Mouse (Mus musculus): Measurements from ENCODE around the gene Naaladl2. TPM values are rescaled to one million over a fixed set of nuclear protein-coding genes. Genes with fewer than 3 reads are reported as not detected.

Naaladl2 gene
- polyA plus RNA-seq, 1 experiment, result not detected

- Histone ChIP-seq H3K36me3 (ENCODE audit: control insufficient read depth, insufficient read depth, low read length, poor library complexity, severe bottlenecking) (no peaks in the 10 kb centered on the region), H3K27ac (ENCODE audit: insufficient read depth, low read length) (no peak overlapping the region), H3K4me3 (ENCODE audit: low read depth, low read length) (no peak overlapping the region)
Measured at GRCm38 (mm10) chr3:23972747-23973667, 1171.1 kb downstream of the Naaladl2 start.

GRCm38 (mm10) chr3:23962961-23963621, 1181.0 kb downstream of the Naaladl2 start:
- no peak overlapping the region for H3K4me3 ChIP-seq (ENCODE audit: low read depth, low read length)
- H3K9me3 ChIP-seq (replicated peaks; ENCODE audit: control insufficient read depth, insufficient read depth, low read length, poor library complexity, severe bottlenecking), result no peaks in the 10 kb centered on the region
- no peaks in the 10 kb centered on the region for H3K4me1 ChIP-seq (ENCODE audit: control insufficient read depth, insufficient read depth, low read length)
- TF ChIP-seq EP300 (IDR thresholded peaks at IDR 0.05; ENCODE audit: insufficient read depth, low read depth, low read length) (no peak), CTCF (IDR thresholded peaks at IDR 0.05; ENCODE audit: low read depth, low read length) (no peak)
- H3K36me3 ChIP-seq (ENCODE audit: control insufficient read depth, insufficient read depth, low read length, poor library complexity, severe bottlenecking), result no peaks in the 10 kb centered on the region
- H3K9ac ChIP-seq (ENCODE audit: low read depth, poor library complexity, severe bottlenecking), result no peak overlapping the region
- no peak overlapping the region for H3K27ac ChIP-seq (ENCODE audit: insufficient read depth, low read length)
- H3K27me3 ChIP-seq (ENCODE audit: control insufficient read depth, insufficient read depth, low read length, poor library complexity, severe bottlenecking), result no peaks in the 10 kb centered on the region

More at GRCm38 (mm10) chr3:23972747-23973667, 1171.1 kb downstream of the Naaladl2 start:
- Histone ChIP-seq H3K4me1 (ENCODE audit: control insufficient read depth, insufficient read depth, low read length) (no peaks in the 10 kb centered on the region), H3K9me3 (replicated peaks; ENCODE audit: control insufficient read depth, insufficient read depth, low read length, poor library complexity, severe bottlenecking) (no peaks in the 10 kb centered on the region), H3K27me3 (ENCODE audit: control insufficient read depth, insufficient read depth, low read length, poor library complexity, severe bottlenecking) (no peaks in the 10 kb centered on the region; the same call in 1 of the 2 replicates), H3K9ac (ENCODE audit: low read depth, poor library complexity, severe bottlenecking) (no peak overlapping the region)
- TF ChIP-seq CTCF (IDR thresholded peaks at IDR 0.05; ENCODE audit: low read depth, low read length), result no peak
- no peak for TF ChIP-seq EP300 (IDR thresholded peaks at IDR 0.05; ENCODE audit: insufficient read depth, low read depth, low read length)
- TF ChIP-seq POLR2A (IDR thresholded peaks at IDR 0.05; ENCODE audit: insufficient read depth, low read length), result no peak

GRCm38 (mm10) chr3:23946182-23946581, 1197.9 kb downstream of the Naaladl2 start:
- Histone ChIP-seq H3K9ac (ENCODE audit: low read depth, poor library complexity, severe bottlenecking) (no peak overlapping the region), H3K4me1 (ENCODE audit: control insufficient read depth, insufficient read depth, low read length) (no peaks in the 10 kb centered on the region), H3K36me3 (ENCODE audit: control insufficient read depth, insufficient read depth, low read length, poor library complexity, severe bottlenecking) (no peaks in the 10 kb centered on the region), H3K27me3 (ENCODE audit: control insufficient read depth, insufficient read depth, low read length, poor library complexity, severe bottlenecking) (no peaks in the 10 kb centered on the region), H3K4me3 (ENCODE audit: low read depth, low read length) (no peak overlapping the region), H3K9me3 (replicated peaks; ENCODE audit: control insufficient read depth, insufficient read depth, low read length, poor library complexity, severe bottlenecking) (no peaks in the 10 kb centered on the region), H3K27ac (ENCODE audit: insufficient read depth, low read length) (no peak overlapping the region)
- TF ChIP-seq CTCF (IDR thresholded peaks at IDR 0.05; ENCODE audit: low read depth, low read length), result no peak
- no peak for TF ChIP-seq EP300 (IDR thresholded peaks at IDR 0.05; ENCODE audit: insufficient read depth, low read depth, low read length)
- no peak for TF ChIP-seq POLR2A (IDR thresholded peaks at IDR 0.05; ENCODE audit: insufficient read depth, low read length)

GRCm38 (mm10) chr3:23937299-23937698, 1206.8 kb downstream of the Naaladl2 start:
- H3K9ac ChIP-seq (ENCODE audit: low read depth, poor library complexity, severe bottlenecking), result no peak overlapping the region
- no peak for TF ChIP-seq EP300 (IDR thresholded peaks at IDR 0.05; ENCODE audit: insufficient read depth, low read depth, low read length)
- TF ChIP-seq POLR2A (IDR thresholded peaks at IDR 0.05; ENCODE audit: insufficient read depth, low read length), result no peak
- no peak for TF ChIP-seq CTCF (IDR thresholded peaks at IDR 0.05; ENCODE audit: low read depth, low read length)
- H3K27me3 ChIP-seq (ENCODE audit: control insufficient read depth, insufficient read depth, low read length, poor library complexity, severe bottlenecking), result no peaks in the 10 kb centered on the region
- H3K4me3 ChIP-seq (ENCODE audit: low read depth, low read length), result no peak overlapping the region
- no peaks in the 10 kb centered on the region for H3K36me3 ChIP-seq (ENCODE audit: control insufficient read depth, insufficient read depth, low read length, poor library complexity, severe bottlenecking)
- no peaks in the 10 kb centered on the region for H3K4me1 ChIP-seq (ENCODE audit: control insufficient read depth, insufficient read depth, low read length)
- no peaks in the 10 kb centered on the region for H3K9me3 ChIP-seq (replicated peaks; ENCODE audit: control insufficient read depth, insufficient read depth, low read length, poor library complexity, severe bottlenecking)
- no peak overlapping the region for H3K27ac ChIP-seq (ENCODE audit: insufficient read depth, low read length)

- Histone ChIP-seq H3K9ac (ENCODE audit: low read depth, poor library complexity, severe bottlenecking) (no peak overlapping the region), H3K4me3 (ENCODE audit: low read depth, low read length) (no peak overlapping the region), H3K27ac (ENCODE audit: insufficient read depth, low read length) (no peak overlapping the region), H3K36me3 (ENCODE audit: control insufficient read depth, insufficient read depth, low read length, poor library complexity, severe bottlenecking) (no peaks in the 10 kb centered on the region), H3K4me1 (ENCODE audit: control insufficient read depth, insufficient read depth, low read length) (no peaks in the 10 kb centered on the region), H3K9me3 (replicated peaks; ENCODE audit: control insufficient read depth, insufficient read depth, low read length, poor library complexity, severe bottlenecking) (no peaks in the 10 kb centered on the region), H3K27me3 (ENCODE audit: control insufficient read depth, insufficient read depth, low read length, poor library complexity, severe bottlenecking) (no peaks in the 10 kb centered on the region)
- no peak for TF ChIP-seq EP300 (IDR thresholded peaks at IDR 0.05; ENCODE audit: insufficient read depth, low read depth, low read length)
- TF ChIP-seq CTCF (IDR thresholded peaks at IDR 0.05; ENCODE audit: low read depth, low read length), result no peak
- no peak for TF ChIP-seq POLR2A (IDR thresholded peaks at IDR 0.05; ENCODE audit: insufficient read depth, low read length)
Measured at GRCm38 (mm10) chr3:23928097-23928496, 1216.0 kb downstream of the Naaladl2 start.

GRCm38 (mm10) chr3:23907682-23908081, 1236.4 kb downstream of the Naaladl2 start:
- TF ChIP-seq POLR2A (IDR thresholded peaks at IDR 0.05; ENCODE audit: insufficient read depth, low read length), result no peak
- no peak for TF ChIP-seq EP300 (IDR thresholded peaks at IDR 0.05; ENCODE audit: insufficient read depth, low read depth, low read length)
- TF ChIP-seq CTCF (IDR thresholded peaks at IDR 0.05; ENCODE audit: low read depth, low read length), result no peak
- Histone ChIP-seq H3K36me3 (ENCODE audit: control insufficient read depth, insufficient read depth, low read length, poor library complexity, severe bottlenecking) (no peaks in the 10 kb centered on the region), H3K27ac (ENCODE audit: insufficient read depth, low read length) (no peak overlapping the region), H3K9me3 (replicated peaks; ENCODE audit: control insufficient read depth, insufficient read depth, low read length, poor library complexity, severe bottlenecking) (peaks cover 10% of the 10 kb centered on the region; the same call in 1 of the 2 replicates), H3K4me3 (ENCODE audit: low read depth, low read length) (no peak overlapping the region), H3K4me1 (ENCODE audit: control insufficient read depth, insufficient read depth, low read length) (no peaks in the 10 kb centered on the region), H3K27me3 (ENCODE audit: control insufficient read depth, insufficient read depth, low read length, poor library complexity, severe bottlenecking) (no peaks in the 10 kb centered on the region), H3K9ac (ENCODE audit: low read depth, poor library complexity, severe bottlenecking) (no peak overlapping the region)
